Mouse (Mus musculus) MEL (cell line): ENCODE measurements around the gene Ror1. TPM values are rescaled to one million over a fixed set of nuclear protein-coding genes. Genes with fewer than 3 reads are reported as not detected.

Experiments used
- DNase-seq: peaks from one replicate; pipeline ENCODE4 v3.0.0; 2011; ENCODE audit warnings: low read depth, low spot score
- H3K27ac ChIP-seq: 2 replicates; pipeline ENCODE4 v1.5.1; 2012; ENCODE audit warnings: low read depth, mild to moderate bottlenecking, control low read depth, low read length, moderate library complexity; ENCODE audit not compliant: control insufficient read depth
- H3K27me3 ChIP-seq, 2 experiments: fragments of 150-350 bp in 1 of 2; sonication (generic) in 1 of 2; 2 replicates each; pipeline ENCODE4 v1.6.1; 2012; ENCODE audit warnings: low read length in 2 of 2, mild to moderate bottlenecking in 2 of 2, improper control_type of control experiment in 1 of 2, moderate library complexity in 1 of 2; ENCODE audit not compliant: insufficient read depth in 2 of 2, control insufficient read depth in 1 of 2
- H3K36me3 ChIP-seq, 2 experiments: 2 replicates each; pipeline ENCODE4 v1.6.1; 2012 to 2014; ENCODE audit warnings: low read length in 2 of 2, improper control_type of control experiment in 1 of 2, inconsistent platforms in 1 of 2, mild to moderate bottlenecking in 1 of 2; ENCODE audit not compliant: insufficient read depth in 2 of 2, control insufficient read depth in 1 of 2
- H3K4me1 ChIP-seq, 2 experiments: fragments of 150-350 bp in 1 of 2; sonication (generic) in 1 of 2; 2 replicates each; pipeline ENCODE4 v1.6.1; 2012; ENCODE audit warnings: low read length in 2 of 2, improper control_type of control experiment in 1 of 2, mild to moderate bottlenecking in 1 of 2; ENCODE audit not compliant: insufficient read depth in 2 of 2, control insufficient read depth in 1 of 2
- H3K4me3 ChIP-seq, 2 experiments: fragments of 150-350 bp in 1 of 2; sonication (generic) in 1 of 2; 2 replicates each; pipeline ENCODE4 v1.5.1; 2012; ENCODE audit warnings: low read depth in 2 of 2, low read length in 2 of 2, mild to moderate bottlenecking in 2 of 2, moderate library complexity in 2 of 2, control low read depth in 1 of 2, improper control_type of control experiment in 1 of 2; ENCODE audit not compliant: control insufficient read depth in 1 of 2, insufficient read depth in 1 of 2
- H3K79me2 ChIP-seq: 2 replicates; pipeline ENCODE4 v1.6.1; 2012; ENCODE audit warnings: mild to moderate bottlenecking, low read length, moderate library complexity; ENCODE audit not compliant: control insufficient read depth, poor library complexity, insufficient read depth
- H3K9ac ChIP-seq: 2 replicates; pipeline ENCODE4 v1.6.1; 2012; ENCODE audit warnings: low read depth, mild to moderate bottlenecking, control low read depth, low read length, moderate library complexity; ENCODE audit not compliant: control insufficient read depth, poor library complexity, severe bottlenecking
- H3K9me3 ChIP-seq: fragments of 150-350 bp; sonication (generic); replicated peaks from 2 replicates; pipeline ENCODE4 v1.6.1; 2012; ENCODE audit warnings: mild to moderate bottlenecking, low read length, improper control_type of control experiment, moderate library complexity; ENCODE audit not compliant: insufficient read depth
- CHD1 ChIP-seq: IDR thresholded peaks from 2 replicates; pipeline ENCODE4 v1.6.1; 2012; ENCODE audit warnings: low read depth, mild to moderate bottlenecking, inconsistent platforms, low read length, improper control_type of control experiment
- E2F4 ChIP-seq: IDR thresholded peaks from 2 replicates; pipeline ENCODE4 v1.6.1; 2011; ENCODE audit warnings: low read depth, low read length, improper control_type of control experiment, borderline replicate concordance
- ETS1 ChIP-seq: IDR thresholded peaks from 2 replicates; pipeline ENCODE4 v1.6.1; 2012; ENCODE audit warnings: low read depth, mild to moderate bottlenecking, inconsistent platforms, low read length, improper control_type of control experiment, moderate library complexity
- HCFC1 ChIP-seq: IDR thresholded peaks from 2 replicates; pipeline ENCODE4 v1.6.1; 2012; ENCODE audit warnings: low read depth, mild to moderate bottlenecking, inconsistent platforms, low read length, improper control_type of control experiment, moderate library complexity
- MAFK ChIP-seq: IDR thresholded peaks from 2 replicates; pipeline ENCODE4 v1.6.1; 2011; ENCODE audit warnings: low read depth, mild to moderate bottlenecking, low read length, improper control_type of control experiment, borderline replicate concordance
- MAX ChIP-seq: IDR thresholded peaks from 2 replicates; pipeline ENCODE4 v1.6.1; 2011; ENCODE audit warnings: low read length, improper control_type of control experiment
- MAZ ChIP-seq: IDR thresholded peaks from 2 replicates; pipeline ENCODE4 v1.6.1; 2012; ENCODE audit warnings: low read depth, mild to moderate bottlenecking, inconsistent platforms, low read length, improper control_type of control experiment
- MXI1 ChIP-seq: IDR thresholded peaks from 2 replicates; pipeline ENCODE4 v1.6.1; 2011; ENCODE audit warnings: mild to moderate bottlenecking, low read depth, low read length, improper control_type of control experiment
- MYB ChIP-seq: IDR thresholded peaks from 2 replicates; pipeline ENCODE4 v1.6.1; 2011; ENCODE audit warnings: mild to moderate bottlenecking, low read depth, low read length, improper control_type of control experiment
- MYC ChIP-seq: IDR thresholded peaks from 2 replicates; pipeline ENCODE4 v1.6.1; 2011; ENCODE audit warnings: low read depth, mild to moderate bottlenecking, low read length, improper control_type of control experiment, moderate library complexity
- NRF1 ChIP-seq: IDR thresholded peaks from 2 replicates; pipeline ENCODE4 v1.6.1; 2014; ENCODE audit warnings: low read depth, mild to moderate bottlenecking, inconsistent platforms, low read length, improper control_type of control experiment, moderate library complexity; ENCODE audit not compliant: poor library complexity, insufficient read depth, severe bottlenecking
- POLR2AphosphoS2 ChIP-seq: IDR thresholded peaks from 2 replicates; pipeline ENCODE4 v1.6.1; 2011; ENCODE audit warnings: low read length, improper control_type of control experiment
- SIN3A ChIP-seq: IDR thresholded peaks from 2 replicates; pipeline ENCODE4 v1.6.1; 2012; ENCODE audit warnings: low read length, improper control_type of control experiment, inconsistent platforms
- TAL1 ChIP-seq: IDR thresholded peaks from 2 replicates; pipeline ENCODE4 v1.6.1; 2012; ENCODE audit warnings: mild to moderate bottlenecking, inconsistent platforms, low read length, moderate library complexity, mixed read lengths
- TBP ChIP-seq: IDR thresholded peaks from 2 replicates; pipeline ENCODE4 v1.8.0; 2011; ENCODE audit warnings: low read depth, low read length, improper control_type of control experiment
- TCF12 ChIP-seq: IDR thresholded peaks from 2 replicates; pipeline ENCODE4 v1.6.1; 2014; ENCODE audit warnings: low read depth, mild to moderate bottlenecking, inconsistent platforms, low read length, improper control_type of control experiment, moderate library complexity
- USF1 ChIP-seq: IDR thresholded peaks from 2 replicates; pipeline ENCODE4 v1.6.1; 2014; ENCODE audit warnings: low read depth, mild to moderate bottlenecking, inconsistent platforms, low read length, improper control_type of control experiment, moderate library complexity
- ZC3H11A ChIP-seq: IDR thresholded peaks from 2 replicates; pipeline ENCODE4 v1.6.1; 2012; ENCODE audit warnings: low read depth, mild to moderate bottlenecking, inconsistent platforms, low read length, improper control_type of control experiment
- ZKSCAN1 ChIP-seq: IDR thresholded peaks from 2 replicates; pipeline ENCODE4 v1.6.1; 2012; ENCODE audit warnings: low read depth, mild to moderate bottlenecking, inconsistent platforms, low read length, improper control_type of control experiment, moderate library complexity
- ZMIZ1 ChIP-seq: IDR thresholded peaks from 2 replicates; pipeline ENCODE4 v1.6.1; 2012; ENCODE audit warnings: low read depth, mild to moderate bottlenecking, inconsistent platforms, low read length, improper control_type of control experiment, moderate library complexity
- polyA plus RNA-seq, 2 experiments: library from polyadenylated mRNA; stranded (reverse) in 1 of 2; unstranded in 1 of 2; fragments of >175 nt in 1 of 2; fragments of >200 nt in 1 of 2; gene quantifications; 2 replicates each; pipeline versions ENCODE4 v1.2.1 to v1.2.4; 2012; ENCODE audit warnings: low replicate concordance in 2 of 2, low read depth in 1 of 2; ENCODE audit not compliant: insufficient read length in 2 of 2, insufficient read depth in 1 of 2, missing spikeins in 1 of 2
- total RNA-seq: library from RNA; depleted of rRNA; stranded (reverse); fragments of 300-350 nt; gene quantifications from 2 replicates; pipeline ENCODE4 v1.2.3, GENCODE M21; 2012

The Ror1 gene
- total and polyA plus RNA-seq, 3 experiments = not detected

- no peak overlapping the region for H3K4me3 ChIP-seq
- no peaks in the 10 kb centered on the region for H3K4me1 ChIP-seq
- no peaks in the 10 kb centered on the region for H3K9me3 ChIP-seq
- H3K79me2 ChIP-seq = no peaks in the 10 kb centered on the region
- H3K9ac ChIP-seq = no peak overlapping the region
- TF ChIP-seq MAX (no peak), ZMIZ1 (no peak), MXI1 (no peak), ETS1 (no peak), MAZ (no peak), MAFK (no peak)
- TF ChIP-seq, all 39 proteins: peak for 0
- Histone ChIP-seq H3K27ac (no peak overlapping the region), H3K27me3 (no peaks in the 10 kb centered on the region), H3K36me3 (no peaks in the 10 kb centered on the region)
- no peak for DNase-seq
Measured at GRCm38 (mm10) chr4:100273356-100273755, 177.8 kb downstream of the Ror1 start.

- Histone ChIP-seq H3K27ac (no peak overlapping the region), H3K79me2 (no peaks in the 10 kb centered on the region), H3K27me3 (no peaks in the 10 kb centered on the region), H3K4me1 (no peaks in the 10 kb centered on the region), H3K9me3 (no peaks in the 10 kb centered on the region), H3K9ac (no peak overlapping the region), H3K36me3 (no peaks in the 10 kb centered on the region), H3K4me3 (no peak overlapping the region)
- no peak for DNase-seq
- TF ChIP-seq MYB (no peak), ZKSCAN1 (no peak), POLR2AphosphoS2 (no peak), SIN3A (no peak), TAL1 (no peak), ZMIZ1 (no peak), ETS1 (no peak), HCFC1 (no peak), TBP (no peak), MAFK (no peak), MYC (no peak), NRF1 (no peak), USF1 (no peak), MXI1 (no peak), CHD1 (no peak), ZC3H11A (no peak), E2F4 (no peak), TCF12 (no peak)
Measured at GRCm38 (mm10) chr4:100273807-100274480, 178.4 kb downstream of the Ror1 start.
